Mouse (Mus musculus): ENCODE measurements around the gene Supt20. TPM values are rescaled to one million over a fixed set of nuclear protein-coding genes. Genes with fewer than 3 reads are reported as not detected.

Supt20 gene
- polyA plus RNA-seq, 1 experiment from 2014 or later, result 124 TPM

GRCm38 (mm10) chr3:54715461-54715860 is 22.9 kb downstream of the Supt20 start:
- no peaks in the 10 kb centered on the region for H3K9me3 ChIP-seq
- H3K4me3 ChIP-seq, result no peak overlapping the region
- H3K9ac ChIP-seq, result no peak overlapping the region
- H3K4me2 ChIP-seq (replicated peaks), result no peak overlapping the region
- H3K27ac ChIP-seq, result no peak overlapping the region
- H3K36me3 ChIP-seq, result peaks cover 75% of the 10 kb centered on the region
- ATAC-seq (ENCODE audit: low FRiP score, low read depth), result no peak
- H3K27me3 ChIP-seq, result no peaks in the 10 kb centered on the region
- WGBS, result 95% methylated on average over 6 of the region's 6 CpGs
- no peaks in the 10 kb centered on the region for H3K4me1 ChIP-seq

GRCm38 (mm10) chr3:54717348-54717747 is 24.7 kb downstream of the Supt20 start:
- no peak overlapping the region for H3K4me3 ChIP-seq

GRCm38 (mm10) chr3:54718947-54719346 is 26.3 kb downstream of the Supt20 start:
- H3K9ac ChIP-seq, result no peak overlapping the region
- 73% methylated on average over 3 of the region's 3 CpGs for WGBS

More at GRCm38 (mm10) chr3:54717348-54717747, 24.7 kb downstream of the Supt20 start:
- Histone ChIP-seq H3K4me1 (no peaks in the 10 kb centered on the region), H3K27me3 (no peaks in the 10 kb centered on the region), H3K9me3 (no peaks in the 10 kb centered on the region), H3K4me2 (replicated peaks) (no peak overlapping the region), H3K9ac (no peak overlapping the region), H3K27ac (no peak overlapping the region), H3K36me3 (peaks cover 76% of the 10 kb centered on the region)
- no peak for ATAC-seq (ENCODE audit: low FRiP score, low read depth)
- 83% methylated on average over 6 of the region's 6 CpGs for WGBS

GRCm38 (mm10) chr3:54723741-54724500 is 31.3 kb downstream of the Supt20 start:
- 90% methylated on average over 10 of the region's 10 CpGs for WGBS
- Histone ChIP-seq H3K9ac (no peak overlapping the region), H3K9me3 (no peaks in the 10 kb centered on the region), H3K4me1 (no peaks in the 10 kb centered on the region), H3K27ac (no peak overlapping the region), H3K4me3 (no peak overlapping the region), H3K4me2 (replicated peaks) (no peak overlapping the region), H3K36me3 (peaks cover 73% of the 10 kb centered on the region), H3K27me3 (no peaks in the 10 kb centered on the region)
- ATAC-seq (ENCODE audit: low FRiP score, low read depth), result no peak

More at GRCm38 (mm10) chr3:54718947-54719346, 26.3 kb downstream of the Supt20 start:
- H3K36me3 ChIP-seq, result peaks cover 84% of the 10 kb centered on the region
- H3K4me3 ChIP-seq, result no peak overlapping the region
- no peaks in the 10 kb centered on the region for H3K4me1 ChIP-seq
- H3K27me3 ChIP-seq, result no peaks in the 10 kb centered on the region
- H3K4me2 ChIP-seq (replicated peaks), result no peak overlapping the region
- H3K27ac ChIP-seq, result no peak overlapping the region
- no peaks in the 10 kb centered on the region for H3K9me3 ChIP-seq
- ATAC-seq (ENCODE audit: low FRiP score, low read depth), result no peak

- Histone ChIP-seq H3K9ac (no peak overlapping the region), H3K27me3 (no peaks in the 10 kb centered on the region), H3K36me3 (peaks cover 80% of the 10 kb centered on the region), H3K27ac (no peak overlapping the region), H3K9me3 (no peaks in the 10 kb centered on the region), H3K4me3 (no peak overlapping the region), H3K4me2 (replicated peaks) (no peak overlapping the region), H3K4me1 (no peaks in the 10 kb centered on the region)
- 92% methylated on average over 2 of the region's 2 CpGs for WGBS
- ATAC-seq (ENCODE audit: low FRiP score, low read depth), result no peak
Measured at GRCm38 (mm10) chr3:54725344-54725743, 32.7 kb downstream of the Supt20 start.

GRCm38 (mm10) chr3:54727588-54727987 is 35.0 kb downstream of the Supt20 start:
- Histone ChIP-seq H3K4me1 (no peaks in the 10 kb centered on the region), H3K9me3 (no peaks in the 10 kb centered on the region), H3K4me2 (replicated peaks) (no peak overlapping the region), H3K27me3 (no peaks in the 10 kb centered on the region), H3K27ac (no peak overlapping the region), H3K36me3 (peaks cover 81% of the 10 kb centered on the region), H3K9ac (no peak overlapping the region), H3K4me3 (no peak overlapping the region)
- WGBS, result 92% methylated on average over 2 of the region's 2 CpGs
- no peak for ATAC-seq (ENCODE audit: low FRiP score, low read depth)

- Histone ChIP-seq H3K27me3 (no peaks in the 10 kb centered on the region), H3K27ac (no peak overlapping the region), H3K4me2 (replicated peaks) (no peak overlapping the region), H3K4me3 (no peak overlapping the region), H3K4me1 (no peaks in the 10 kb centered on the region), H3K9me3 (no peaks in the 10 kb centered on the region), H3K9ac (no peak overlapping the region), H3K36me3 (peaks cover 81% of the 10 kb centered on the region)
- whole genome bisulfite sequencing, result 94% methylated on average over 6 of the region's 6 CpGs
- no peak for ATAC-seq (ENCODE audit: low FRiP score, low read depth)
Measured at GRCm38 (mm10) chr3:54728100-54728499, 35.5 kb downstream of the Supt20 start.

- no peak for ATAC-seq (ENCODE audit: low FRiP score, low read depth)
- Histone ChIP-seq H3K4me2 (replicated peaks) (no peak overlapping the region), H3K4me3 (no peak overlapping the region), H3K36me3 (peaks cover 66% of the 10 kb centered on the region), H3K4me1 (peaks cover 13% of the 10 kb centered on the region), H3K27me3 (no peaks in the 10 kb centered on the region), H3K9me3 (no peaks in the 10 kb centered on the region), H3K27ac (no peak overlapping the region), H3K9ac (no peak overlapping the region)
- WGBS, result 24% methylated on average over 8 of the region's 8 CpGs
Measured at GRCm38 (mm10) chr3:54731626-54732150, 39.1 kb downstream of the Supt20 start.

- 89% methylated on average over 4 of the region's 4 CpGs for WGBS
- peaks cover 59% of the 10 kb centered on the region for H3K36me3 ChIP-seq
Measured at GRCm38 (mm10) chr3:54732371-54732770, 39.8 kb downstream of the Supt20 start.

GRCm38 (mm10) chr3:54734411-54735246 is 42.0 kb downstream of the Supt20 start:
- peak overlapping the region; percentile 88 for H3K4me2 ChIP-seq (replicated peaks)
- peak overlapping the region; percentile 95 for H3K9ac ChIP-seq
- peaks cover 13% of the 10 kb centered on the region for H3K4me1 ChIP-seq
- WGBS, result under 1% methylated on average over 84 of the region's 84 CpGs
- H3K36me3 ChIP-seq, result peaks cover 56% of the 10 kb centered on the region
- H3K9me3 ChIP-seq, result no peaks in the 10 kb centered on the region
- ATAC-seq (ENCODE audit: low FRiP score, low read depth), result peak; percentile 93
- H3K4me3 ChIP-seq, result peak overlapping the region; percentile 85
- H3K27ac ChIP-seq, result peak overlapping the region; percentile 99
- no peaks in the 10 kb centered on the region for H3K27me3 ChIP-seq

More at GRCm38 (mm10) chr3:54732371-54732770, 39.8 kb downstream of the Supt20 start:
- Histone ChIP-seq H3K9ac (no peak overlapping the region), H3K27ac (no peak overlapping the region), H3K27me3 (no peaks in the 10 kb centered on the region), H3K4me1 (peaks cover 13% of the 10 kb centered on the region), H3K9me3 (no peaks in the 10 kb centered on the region), H3K4me3 (no peak overlapping the region), H3K4me2 (replicated peaks) (no peak overlapping the region)
- no peak for ATAC-seq (ENCODE audit: low FRiP score, low read depth)

GRCm38 (mm10) chr3:54735247-54736046 is 42.8 kb downstream of the Supt20 start, which contains the start of the genes Exosc8 and Alg5:
Exosc8 (minus strand) TSS chr3:54735393.
Alg5 (plus strand) TSS chr3:54735539.
- Histone ChIP-seq H3K9ac (peak within 1 kb of the TSS; percentile 95), H3K27me3 (no peaks in the 10 kb centered on the region), H3K9me3 (no peaks in the 10 kb centered on the region), H3K4me1 (peaks cover 13% of the 10 kb centered on the region), H3K4me2 (replicated peaks) (peak within 1 kb of the TSS; percentile 88), H3K27ac (peak within 1 kb of the TSS; percentile 99), H3K4me3 (peak within 1 kb of the TSS; percentile 85), H3K36me3 (peaks cover 54% of the 10 kb centered on the region)
- peak; percentile 91 for ATAC-seq (ENCODE audit: low FRiP score, low read depth)
- WGBS, result under 1% methylated on average over 60 of the region's 65 CpGs

Data from limb, embryonic 13.5 days (tissue).